Mouse (Mus musculus): ENCODE results near the gene Slc43a3. TPM values are rescaled to one million over a fixed set of nuclear protein-coding genes. Genes with fewer than 3 reads are reported as not detected.

Slc43a3 gene
- 2.4 TPM for total RNA-seq (2023)

GRCm38 (mm10) chr2:84936474-84937429, at the start of gene Slc43a3:
Slc43a3 (plus strand) TSS chr2:84936579.

GRCm38 (mm10) chr2:84980188-84980587, 43.8 kb downstream of the Slc43a3 start, which contains the start of gene Prg2:
Prg2 (plus strand) TSS chr2:84980461.

GRCm38 (mm10) chr2:84987930-84988329, 51.6 kb downstream of the Slc43a3 start, which contains the start of gene Prg3:
Prg3 (plus strand) TSS chr2:84988215.

Other genes starting within 250 kb of the Slc43a3 start
- gene Zdhhc5, start 221.4 kb upstream of the Slc43a3 start, total RNA-seq (2023): 53.3 TPM
- gene Clp1, start 209.2 kb upstream of the Slc43a3 start, total RNA-seq (2023): 28.8 TPM
- 1.9 TPM for gene Ypel4, start 202.5 kb upstream of the Slc43a3 start, total RNA-seq (2023)
- gene Gm19426, start 192.9 kb upstream of the Slc43a3 start, total RNA-seq (2023): not detected
- gene Serping1, start 161.1 kb upstream of the Slc43a3 start, total RNA-seq (2023): not detected
- gene Ube2l6, start 137.8 kb upstream of the Slc43a3 start, total RNA-seq (2023): 13.1 TPM
- not detected for gene Smtnl1, start 113.9 kb upstream of the Slc43a3 start, total RNA-seq (2023)
- gene Timm10, start 109.6 kb upstream of the Slc43a3 start, total RNA-seq (2023): 9.4 TPM
- gene Slc43a1, start 97.7 kb upstream of the Slc43a3 start, total RNA-seq (2023): 1.4 TPM
- gene Rtn4rl2, start 49.9 kb upstream of the Slc43a3 start, total RNA-seq (2023): not detected
- gene Prg2, start 43.9 kb downstream of the Slc43a3 start, total RNA-seq (2023): 3.1 TPM
- not detected for gene Prg3, start 51.6 kb downstream of the Slc43a3 start, total RNA-seq (2023)
- gene Ssrp1, start 100.7 kb downstream of the Slc43a3 start, total RNA-seq (2023): 161 TPM
- 0.88 TPM for gene P2rx3, start 100.9 kb downstream of the Slc43a3 start, total RNA-seq (2023)
- gene Tnks1bp1, start 111.4 kb downstream of the Slc43a3 start, total RNA-seq (2023): 29.9 TPM
- not detected for gene Aplnr, start 199.6 kb downstream of the Slc43a3 start, total RNA-seq (2023)